Mouse (Mus musculus): Measurements from ENCODE around the gene Hist1h4k. TPM values are rescaled to one million over a fixed set of nuclear protein-coding genes. Genes with fewer than 3 reads are reported as not detected.
"Not testable (repeated sequence)": the region's sequence is repeated elsewhere in the genome, so short reads cannot be mapped to it uniquely, and the experiment has no call there.

The Hist1h4k gene
- polyA plus RNA-seq, 1 experiment = 55.4 TPM

DNA sequence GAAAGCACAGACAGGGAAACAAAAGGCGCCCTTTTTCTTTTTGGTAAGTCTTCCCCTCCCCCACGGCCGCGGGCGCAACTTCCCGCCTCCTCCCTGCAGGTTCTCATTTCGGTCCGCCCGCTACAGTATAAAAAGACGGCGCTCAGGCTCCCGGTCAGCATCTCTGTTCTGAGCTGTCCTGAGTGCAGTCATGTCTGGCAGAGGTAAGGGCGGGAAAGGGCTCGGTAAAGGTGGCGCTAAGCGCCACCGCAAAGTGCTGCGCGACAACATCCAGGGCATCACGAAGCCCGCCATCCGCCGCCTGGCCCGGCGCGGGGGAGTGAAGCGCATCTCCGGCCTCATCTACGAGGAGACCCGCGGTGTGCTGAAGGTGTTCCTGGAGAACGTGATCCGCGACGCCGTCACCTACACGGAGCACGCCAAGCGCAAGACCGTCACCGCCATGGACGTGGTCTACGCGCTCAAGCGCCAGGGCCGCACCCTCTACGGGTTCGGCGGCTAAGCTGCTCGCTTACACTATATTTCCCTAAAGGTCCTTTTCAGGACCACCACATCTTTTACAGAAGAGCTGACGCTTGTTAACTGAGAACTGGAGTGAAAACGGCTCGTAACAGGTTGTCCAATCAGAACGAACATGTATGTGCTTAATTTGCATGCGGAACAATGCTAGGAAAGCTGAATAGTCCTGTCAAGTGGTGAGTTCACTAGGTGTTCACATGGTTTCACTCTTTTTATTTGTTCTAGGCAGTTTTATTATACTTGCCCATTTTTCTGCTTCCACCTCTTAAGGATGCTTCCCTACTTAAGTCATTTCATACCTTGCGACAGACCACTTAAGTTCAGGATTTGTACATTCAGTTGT is 15.2 kb downstream of the Hist1h4k start, which contains the start of gene Hist1h4j:
Hist1h4j (plus strand) TSS at position 159 of the 862 bp plus-strand sequence.
- Histone ChIP-seq H3K27ac (ENCODE audit: insufficient read depth, low read depth, low read length) (peak within 1 kb of the TSS; percentile 59), H3K4me3 (ENCODE audit: low read depth, low read length) (peak within 1 kb of the TSS; percentile 61)
- H3K36me3 ChIP-seq (ENCODE audit: control insufficient read depth, insufficient read depth, low read length); H3K27me3 ChIP-seq (ENCODE audit: control insufficient read depth, insufficient read depth, low read length); H3K4me1 ChIP-seq (ENCODE audit: control insufficient read depth, insufficient read depth, insufficient read length, low read length): not testable (repeated sequence)
- WGBS = under 1% methylated on average over 48 of the region's 56 CpGs
- peak; percentile 71; the same call in 1 of the 2 replicates for TF ChIP-seq POLR2A (IDR thresholded peaks at IDR 0.05; ENCODE audit: low read depth, low read length)

DNA sequence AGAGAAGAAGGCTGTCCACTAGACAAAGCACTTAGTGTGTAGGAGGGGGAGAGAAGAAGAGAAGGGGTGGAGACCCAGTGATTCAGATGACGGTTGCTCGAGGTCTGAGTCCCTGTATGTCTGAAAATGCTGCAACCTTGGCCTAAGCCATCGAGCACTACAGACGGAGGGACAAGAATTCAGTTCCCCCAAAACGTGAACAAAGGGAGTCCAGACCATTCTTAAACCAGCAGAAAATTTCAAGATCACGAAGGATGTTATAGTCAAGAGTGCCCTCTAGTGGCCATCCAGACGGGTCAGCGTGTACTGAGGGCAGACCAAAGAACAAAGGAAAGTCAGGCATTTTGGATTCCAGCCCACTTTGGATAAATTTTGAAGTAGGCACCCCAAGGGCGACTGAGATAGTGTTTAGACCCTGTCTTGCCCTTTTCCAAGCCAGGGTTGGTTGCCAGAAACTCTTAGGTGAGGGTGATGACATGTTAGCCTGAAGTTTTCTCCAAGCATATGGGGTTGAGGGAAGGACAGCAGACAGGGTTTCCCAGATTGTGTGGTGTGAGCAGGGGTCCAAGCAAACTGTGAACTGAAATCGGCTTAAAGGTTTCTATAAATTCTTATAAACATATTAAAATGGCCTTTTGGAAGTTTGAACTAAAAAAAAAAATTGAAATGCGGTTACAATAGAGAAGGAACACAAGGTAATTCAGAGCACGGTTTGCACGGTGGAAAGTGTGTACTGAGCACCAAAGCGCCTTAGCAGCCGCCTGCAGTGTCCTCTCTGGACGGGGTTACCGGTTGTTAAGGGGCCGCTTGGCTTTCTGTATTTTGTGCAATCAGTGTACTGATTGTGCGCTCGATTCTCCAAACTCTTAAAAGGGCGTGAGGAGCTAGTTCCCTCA is 16.0 kb downstream of the Hist1h4k start:
- H3K4me1 ChIP-seq (ENCODE audit: control insufficient read depth, insufficient read depth, insufficient read length, low read length) = no peaks in the 10 kb centered on the region; the same call in 1 of the 2 replicates
- no peaks in the 10 kb centered on the region for H3K36me3 ChIP-seq (ENCODE audit: control insufficient read depth, insufficient read depth, low read length)
- WGBS = 0% methylated on average over 21 of the region's 21 CpGs
- H3K27ac ChIP-seq (ENCODE audit: insufficient read depth, low read depth, low read length) = peak overlapping the region; percentile 59
- TF ChIP-seq POLR2A (IDR thresholded peaks at IDR 0.05; ENCODE audit: low read depth, low read length) = no peak
- TF ChIP-seq CTCF (IDR thresholded peaks at IDR 0.05; ENCODE audit: extremely low read depth, insufficient read length, insufficient replicate concordance, low read depth, low read length) = peak; percentile 80; the same call in 1 of the 2 replicates
- H3K4me3 ChIP-seq (ENCODE audit: low read depth, low read length) = peak overlapping the region; percentile 61
- H3K27me3 ChIP-seq (ENCODE audit: control insufficient read depth, insufficient read depth, low read length) = no peaks in the 10 kb centered on the region

GRCm38 (mm10) chr13:21733466-21733865 is 16.8 kb downstream of the Hist1h4k start:
- no peaks in the 10 kb centered on the region for H3K36me3 ChIP-seq (ENCODE audit: control insufficient read depth, insufficient read depth, low read length)
- TF ChIP-seq CTCF (IDR thresholded peaks at IDR 0.05; ENCODE audit: extremely low read depth, insufficient read length, insufficient replicate concordance, low read depth, low read length) (no peak; the same call in 1 of the 2 replicates), POLR2A (IDR thresholded peaks at IDR 0.05; ENCODE audit: low read depth, low read length) (no peak)
- 89% methylated on average over 5 of the region's 5 CpGs for WGBS
- H3K27me3 ChIP-seq (ENCODE audit: control insufficient read depth, insufficient read depth, low read length) = no peaks in the 10 kb centered on the region
- no peak overlapping the region for H3K4me3 ChIP-seq (ENCODE audit: low read depth, low read length)
- no peaks in the 10 kb centered on the region; the same call in 1 of the 2 replicates for H3K4me1 ChIP-seq (ENCODE audit: control insufficient read depth, insufficient read depth, insufficient read length, low read length)
- H3K27ac ChIP-seq (ENCODE audit: insufficient read depth, low read depth, low read length) = no peak overlapping the region

DNA sequence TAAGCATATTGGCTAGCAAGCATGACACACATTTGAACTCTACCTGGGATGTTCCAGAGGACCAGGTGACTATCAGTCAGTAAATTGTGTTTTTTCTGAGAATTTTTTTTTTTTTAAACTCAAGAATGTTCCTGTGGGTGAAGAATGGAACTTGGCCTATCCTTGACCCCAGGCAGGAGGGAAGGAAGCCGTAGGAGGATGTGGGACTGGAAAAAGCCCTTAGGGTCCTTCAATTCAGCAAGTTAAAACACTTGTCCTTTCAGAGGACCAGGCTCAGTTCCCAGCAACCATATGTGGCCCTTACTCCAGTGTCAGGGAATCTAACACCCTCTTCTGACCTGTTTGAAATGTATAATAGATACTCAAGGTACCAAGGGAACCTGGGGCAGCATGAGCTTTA is 20.8 kb downstream of the Hist1h4k start:
- no peak overlapping the region for H3K27ac ChIP-seq (ENCODE audit: insufficient read depth, low read depth, low read length)
- H3K27me3 ChIP-seq (ENCODE audit: control insufficient read depth, insufficient read depth, low read length) = no peaks in the 10 kb centered on the region
- H3K4me3 ChIP-seq (ENCODE audit: low read depth, low read length) = no peak overlapping the region
- H3K36me3 ChIP-seq (ENCODE audit: control insufficient read depth, insufficient read depth, low read length) = no peaks in the 10 kb centered on the region
- no peaks in the 10 kb centered on the region; the same call in 1 of the 2 replicates for H3K4me1 ChIP-seq (ENCODE audit: control insufficient read depth, insufficient read depth, insufficient read length, low read length)
- WGBS = 62% methylated on average over 1 of the region's 1 CpGs
- no peak for TF ChIP-seq CTCF (IDR thresholded peaks at IDR 0.05; ENCODE audit: extremely low read depth, insufficient read length, insufficient replicate concordance, low read depth, low read length)
- TF ChIP-seq POLR2A (IDR thresholded peaks at IDR 0.05; ENCODE audit: low read depth, low read length) = no peak

- Histone ChIP-seq H3K4me1 (ENCODE audit: control insufficient read depth, insufficient read depth, insufficient read length, low read length) (no peaks in the 10 kb centered on the region), H3K36me3 (ENCODE audit: control insufficient read depth, insufficient read depth, low read length) (no peaks in the 10 kb centered on the region), H3K4me3 (ENCODE audit: low read depth, low read length) (no peak overlapping the region), H3K27ac (ENCODE audit: insufficient read depth, low read depth, low read length) (no peak overlapping the region), H3K27me3 (ENCODE audit: control insufficient read depth, insufficient read depth, low read length) (no peaks in the 10 kb centered on the region)
- WGBS = 49% methylated on average over 11 of the region's 11 CpGs
- TF ChIP-seq CTCF (IDR thresholded peaks at IDR 0.05; ENCODE audit: extremely low read depth, insufficient read length, insufficient replicate concordance, low read depth, low read length) (no peak), POLR2A (IDR thresholded peaks at IDR 0.05; ENCODE audit: low read depth, low read length) (no peak)
Observed at GRCm38 (mm10) chr13:21727948-21728572, 22.2 kb downstream of the Hist1h4k start.

- WGBS = 41% methylated on average over 5 of the region's 5 CpGs
- Histone ChIP-seq H3K27ac (ENCODE audit: insufficient read depth, low read depth, low read length) (no peak overlapping the region), H3K4me3 (ENCODE audit: low read depth, low read length) (no peak overlapping the region), H3K36me3 (ENCODE audit: control insufficient read depth, insufficient read depth, low read length) (no peaks in the 10 kb centered on the region), H3K4me1 (ENCODE audit: control insufficient read depth, insufficient read depth, insufficient read length, low read length) (0 out of 2 replicates have a peak, but pooled peaks cover 5% of the 10 kb centered on the region), H3K27me3 (ENCODE audit: control insufficient read depth, insufficient read depth, low read length) (no peaks in the 10 kb centered on the region)
- TF ChIP-seq CTCF (IDR thresholded peaks at IDR 0.05; ENCODE audit: extremely low read depth, insufficient read length, insufficient replicate concordance, low read depth, low read length) (no peak), POLR2A (IDR thresholded peaks at IDR 0.05; ENCODE audit: low read depth, low read length) (no peak)
Observed at GRCm38 (mm10) chr13:21722993-21723836, 27.1 kb downstream of the Hist1h4k start.
